Mouse (Mus musculus) cerebellum, adult 11 months (tissue): ENCODE data around the gene Cebpg.

Source experiments
- DNase-seq: peaks from one replicate; pipeline ENCODE4 v3.0.0; 2022

Cebpg gene

GRCm38 (mm10) chr7:35056436-35056864 is at the start of gene Cebpg:
Cebpg (minus strand) TSS chr7:35056573.
- DNase-seq, result peak; percentile 98

GRCm38 (mm10) chr7:35099528-35099927 is 43.2 kb upstream of the Cebpg start:
- no peak for DNase-seq

GRCm38 (mm10) chr7:35098777-35099176 is 42.4 kb upstream of the Cebpg start:
- DNase-seq, result no peak

GRCm38 (mm10) chr7:35094975-35095678 is 38.8 kb upstream of the Cebpg start:
- no peak for DNase-seq

- DNase-seq, result no peak
Observed at GRCm38 (mm10) chr7:35090550-35090949, 34.2 kb upstream of the Cebpg start.

- peak; percentile 3 for DNase-seq
Observed at GRCm38 (mm10) chr7:35086271-35086861, 30.0 kb upstream of the Cebpg start.

- DNase-seq, result no peak
Observed at GRCm38 (mm10) chr7:35084565-35085360, 28.4 kb upstream of the Cebpg start.

- no peak for DNase-seq
Observed at GRCm38 (mm10) chr7:35081406-35082104, 25.2 kb upstream of the Cebpg start.

GRCm38 (mm10) chr7:35080843-35081338 is 24.5 kb upstream of the Cebpg start:
- no peak for DNase-seq

- DNase-seq, result no peak
Observed at GRCm38 (mm10) chr7:35076645-35077044, 20.3 kb upstream of the Cebpg start.

GRCm38 (mm10) chr7:35066640-35067212 is 10.4 kb upstream of the Cebpg start:
- no peak for DNase-seq

- DNase-seq, result no peak
Observed at GRCm38 (mm10) chr7:35065958-35066357, 9.6 kb upstream of the Cebpg start.

- DNase-seq, result no peak
Observed at GRCm38 (mm10) chr7:35064286-35065258, 8.2 kb upstream of the Cebpg start.

- DNase-seq, result no peak
Observed at GRCm38 (mm10) chr7:35059467-35059866, 3.1 kb upstream of the Cebpg start.

- DNase-seq, result no peak
Observed at GRCm38 (mm10) chr7:35058329-35058728, 2.0 kb upstream of the Cebpg start.

GRCm38 (mm10) chr7:35057569-35057968 is 1.2 kb upstream of the Cebpg start:
- no peak for DNase-seq

- DNase-seq, result no peak
Observed at GRCm38 (mm10) chr7:35056999-35057398, 626 bp upstream of the Cebpg start.

GRCm38 (mm10) chr7:35055619-35056435 is 546 bp downstream of the Cebpg start:
- peak; percentile 71 for DNase-seq

- DNase-seq, result no peak
Observed at GRCm38 (mm10) chr7:35054977-35055618, 1.3 kb downstream of the Cebpg start.

GRCm38 (mm10) chr7:35054286-35054685 is 2.1 kb downstream of the Cebpg start:
- DNase-seq, result no peak
